Mouse (Mus musculus) stomach, embryonic 16.5 days (tissue): ENCODE measurements around the gene Pcbp4. TPM values are rescaled to one million over a fixed set of nuclear protein-coding genes. Genes with fewer than 3 reads are reported as not detected.

Source experiments
- ATAC-seq: fragments of 200-750 bp; cut with Nextera tagmentation; 2 replicates; pipeline ENCODE4 v1.8.0; 2017; ENCODE audit warnings: moderate number of reproducible peaks, moderate TSS enrichment; ENCODE audit not compliant: insufficient read depth, low FRiP score
- H3K27ac ChIP-seq: fragments of 300-500 bp; sonication (generic); 2 replicates; pipeline ENCODE4 v1.5.1; 2014; ENCODE audit warnings: low read length
- H3K27me3 ChIP-seq: fragments of 300-500 bp; sonication (generic); 2 replicates; pipeline ENCODE4 v1.6.1; 2014; ENCODE audit warnings: low read length, control low read depth, mixed read lengths; ENCODE audit not compliant: control insufficient read depth, insufficient read depth
- H3K36me3 ChIP-seq: fragments of 300-500 bp; sonication (generic); 2 replicates; pipeline ENCODE4 v1.6.1; 2014; ENCODE audit warnings: low read length; ENCODE audit not compliant: control insufficient read depth, insufficient read depth
- H3K4me1 ChIP-seq: fragments of 300-500 bp; sonication (generic); 2 replicates; pipeline ENCODE4 v1.6.1; 2014; ENCODE audit warnings: low read length, control low read depth, mixed read lengths; ENCODE audit not compliant: control insufficient read depth, insufficient read depth
- H3K4me2 ChIP-seq: fragments of 300-500 bp; sonication (generic); 2 replicates; pipeline ENCODE4 v1.6.1; 2014; ENCODE audit warnings: low read depth, low read length, mixed read lengths
- H3K4me3 ChIP-seq: fragments of 300-500 bp; sonication (generic); replicated peaks from 2 replicates; pipeline ENCODE4 v1.5.1; 2014; ENCODE audit warnings: mild to moderate bottlenecking, low read length
- H3K9ac ChIP-seq: fragments of 300-500 bp; sonication (generic); 2 replicates; pipeline ENCODE4 v1.6.1; 2014; ENCODE audit warnings: low read length
- H3K9me3 ChIP-seq: fragments of 300-500 bp; sonication (generic); replicated peaks from 2 replicates; pipeline ENCODE4 v1.6.1; 2016; ENCODE audit warnings: low read length, control low read depth; ENCODE audit not compliant: control insufficient read depth
- WGBS: fragments of 180-500 bp; shearing (Covaris S2); extraction: QIAGEN DNeasy Blood & Tissue Kit; methylation state at CpG from one replicate; pipeline ENCODE4 v1.1.7; 2014; 5-methylcytosine and 5-hydroxymethylcytosine counted together
- polyA plus RNA-seq: library from polyadenylated mRNA; unstranded; fragments of >200 nt; fragmentation: Nextera tagmentation; extraction: Ambion mirVana; gene quantifications from 2 replicates; pipeline ENCODE4 v1.2.1, GENCODE M21; 2015

The Pcbp4 gene
- polyA plus RNA-seq, 1 experiment from 2014 or later, result 39.4 TPM

DNA sequence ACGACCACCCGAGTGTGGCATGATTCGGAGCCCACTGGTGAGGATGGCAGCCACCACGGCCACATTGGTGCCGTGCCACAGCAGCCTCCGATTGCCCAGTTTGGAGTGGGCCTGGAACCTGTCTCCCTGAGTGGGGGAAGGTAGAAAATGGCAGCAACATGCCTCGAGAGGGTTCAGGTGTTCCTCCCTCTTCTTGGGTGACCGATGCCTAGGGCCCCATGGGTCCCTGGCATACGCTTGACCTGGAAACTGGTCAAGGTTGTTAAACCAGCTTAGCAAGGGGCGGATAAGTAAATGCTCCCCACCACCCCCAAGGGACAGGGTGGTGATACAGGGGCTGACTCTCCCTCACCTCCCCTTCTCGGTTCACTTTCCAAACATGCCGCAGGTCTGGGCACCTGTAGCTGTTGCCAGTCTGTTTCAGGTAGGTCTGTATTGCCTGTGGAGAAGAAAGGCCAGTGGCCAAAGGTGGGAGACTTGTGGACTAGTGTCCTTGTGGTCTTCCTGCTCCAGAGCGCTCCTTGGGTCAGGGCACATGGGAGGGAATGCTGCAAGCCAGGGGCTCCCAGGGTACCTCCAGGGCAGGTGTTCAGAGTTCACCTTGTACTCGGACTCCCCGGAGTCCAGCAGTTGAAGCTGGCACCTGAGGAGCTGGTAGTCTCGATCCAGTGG lies 20.1 kb downstream of the Pcbp4 start:
- WGBS, result 83% methylated on average over 16 of the region's 16 CpGs
- H3K4me2 ChIP-seq, result no peak overlapping the region
- no peak overlapping the region for H3K4me3 ChIP-seq
- no peak for ATAC-seq
- H3K36me3 ChIP-seq, result no peaks in the 10 kb centered on the region
- no peaks in the 10 kb centered on the region for H3K9me3 ChIP-seq
- no peak overlapping the region for H3K9ac ChIP-seq
- H3K27me3 ChIP-seq, result no peaks in the 10 kb centered on the region
- H3K4me1 ChIP-seq, result peaks cover 38% of the 10 kb centered on the region
- no peak overlapping the region for H3K27ac ChIP-seq

DNA sequence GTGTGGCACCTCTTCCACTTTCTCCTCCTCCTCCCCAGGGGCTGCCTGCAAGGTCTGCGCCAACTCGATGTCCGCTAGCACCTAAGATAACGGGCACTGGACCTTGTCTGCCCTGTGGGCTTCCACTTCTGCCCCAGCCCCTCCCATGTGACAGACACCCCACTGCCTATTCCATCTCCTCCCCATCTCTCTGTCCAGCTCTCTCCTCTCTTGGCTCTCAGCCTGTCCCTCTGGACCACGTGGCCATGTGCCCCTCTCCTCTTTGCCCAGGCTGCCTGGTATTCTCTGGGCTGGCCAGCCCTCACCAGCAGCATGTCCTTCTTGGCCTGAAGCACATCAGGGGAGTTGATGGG lies 20.6 kb downstream of the Pcbp4 start:
- no peak overlapping the region for H3K4me2 ChIP-seq
- WGBS, result 67% methylated on average over 5 of the region's 5 CpGs
- no peak overlapping the region; the same call in 1 of the 2 replicates for H3K9ac ChIP-seq

DNA sequence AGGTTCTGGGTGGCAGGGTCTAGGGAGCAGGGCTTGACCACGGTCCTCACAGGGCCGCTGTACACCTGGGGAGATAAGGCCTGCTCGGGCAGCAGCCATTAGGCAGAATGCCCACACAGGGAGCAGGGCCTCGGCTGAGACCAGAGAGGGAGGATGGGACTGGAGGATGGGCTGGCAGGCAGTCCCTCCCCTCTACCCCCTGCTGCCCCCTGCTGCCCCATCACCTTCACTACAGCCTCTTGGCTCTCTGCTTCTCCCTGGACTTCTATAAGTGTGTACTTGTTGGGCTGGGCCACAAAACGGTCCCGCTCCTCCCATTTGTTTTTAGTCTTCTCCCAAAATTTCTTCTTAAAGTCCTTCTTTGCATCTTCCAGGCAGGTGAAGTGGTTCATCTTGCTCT lies 21.4 kb downstream of the Pcbp4 start:
- peaks cover 40% of the 10 kb centered on the region for H3K4me1 ChIP-seq
- H3K27ac ChIP-seq, result no peak overlapping the region
- 5% methylated on average over 6 of the region's 6 CpGs for WGBS
- peak overlapping the region; percentile 55 for H3K9ac ChIP-seq
- no peaks in the 10 kb centered on the region for H3K9me3 ChIP-seq
- no peaks in the 10 kb centered on the region for H3K36me3 ChIP-seq
- H3K4me3 ChIP-seq, result no peak overlapping the region
- H3K27me3 ChIP-seq, result no peaks in the 10 kb centered on the region
- no peak for ATAC-seq
- H3K4me2 ChIP-seq, result 0 out of 2 replicates have a peak overlapping the region, but pooled peaks have one; percentile 5

More for the DNA sequence above, 20.6 kb downstream of the Pcbp4 start:
- H3K36me3 ChIP-seq, result no peaks in the 10 kb centered on the region
- H3K27me3 ChIP-seq, result no peaks in the 10 kb centered on the region
- H3K4me3 ChIP-seq, result no peak overlapping the region
- ATAC-seq, result no peak
- peaks cover 40% of the 10 kb centered on the region for H3K4me1 ChIP-seq
- H3K27ac ChIP-seq, result no peak overlapping the region
- H3K9me3 ChIP-seq, result no peaks in the 10 kb centered on the region

- peaks cover 40% of the 10 kb centered on the region for H3K4me1 ChIP-seq
Observed at GRCm38 (mm10) chr9:106475046-106475445, 22.0 kb downstream of the Pcbp4 start.

DNA sequence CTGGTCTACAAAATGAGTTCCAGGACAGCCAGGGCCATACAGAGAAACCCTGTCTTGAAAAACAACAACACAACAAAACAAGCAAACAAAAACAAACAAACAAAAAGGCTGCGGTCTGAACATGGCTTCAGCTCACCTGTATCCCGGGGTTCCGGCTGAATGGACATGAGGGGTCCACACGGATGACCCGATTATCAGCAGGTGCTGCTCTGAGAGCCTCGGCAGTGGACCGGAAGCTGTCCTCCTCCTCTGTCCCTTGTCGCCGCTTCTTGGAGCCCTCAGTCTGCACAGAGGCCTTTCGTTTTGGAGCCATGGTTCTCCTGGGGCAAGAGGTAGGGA lies 22.5 kb downstream of the Pcbp4 start, which contains the start of gene Rrp9:
Gene Rrp9 (plus strand): TSS at position 301 of the 339 bp plus-strand sequence.
- H3K4me2 ChIP-seq, result peak within 1 kb of the TSS; percentile 56
- H3K4me1 ChIP-seq, result peaks cover 40% of the 10 kb centered on the region

More at GRCm38 (mm10) chr9:106475046-106475445, 22.0 kb downstream of the Pcbp4 start:
- Histone ChIP-seq H3K27me3 (no peaks in the 10 kb centered on the region), H3K4me2 (peak overlapping the region; percentile 56; the same call in 1 of the 2 replicates), H3K4me3 (no peak overlapping the region), H3K27ac (no peak overlapping the region), H3K9ac (peak overlapping the region; percentile 55; the same call in 1 of the 2 replicates), H3K36me3 (no peaks in the 10 kb centered on the region), H3K9me3 (no peaks in the 10 kb centered on the region)
- WGBS, result 60% methylated on average over 7 of the region's 7 CpGs
- ATAC-seq, result no peak

GRCm38 (mm10) chr9:106476002-106476923 lies 23.2 kb downstream of the Pcbp4 start:
- H3K9me3 ChIP-seq, result no peaks in the 10 kb centered on the region
- no peaks in the 10 kb centered on the region for H3K27me3 ChIP-seq
- peak; percentile 54 for ATAC-seq
- WGBS, result 16% methylated on average over 16 of the region's 16 CpGs
- H3K9ac ChIP-seq, result peak overlapping the region; percentile 62
- H3K27ac ChIP-seq, result peak overlapping the region; percentile 82
- peak overlapping the region; percentile 56 for H3K4me2 ChIP-seq
- peaks cover 7% of the 10 kb centered on the region; the same call in 1 of the 2 replicates for H3K36me3 ChIP-seq
- peak overlapping the region; percentile 77 for H3K4me3 ChIP-seq
- peaks cover 40% of the 10 kb centered on the region for H3K4me1 ChIP-seq

More for the DNA sequence above, 22.5 kb downstream of the Pcbp4 start, which contains the start of gene Rrp9:
- peaks cover 4% of the 10 kb centered on the region; the same call in 1 of the 2 replicates for H3K36me3 ChIP-seq
- no peaks in the 10 kb centered on the region for H3K9me3 ChIP-seq
- 87% methylated on average over 10 of the region's 10 CpGs for WGBS
- peak within 1 kb of the TSS; percentile 82 for H3K27ac ChIP-seq
- no peaks in the 10 kb centered on the region for H3K27me3 ChIP-seq
- H3K9ac ChIP-seq, result peak within 1 kb of the TSS; percentile 62
- no peak for ATAC-seq
- peak within 1 kb of the TSS; percentile 77 for H3K4me3 ChIP-seq

DNA sequence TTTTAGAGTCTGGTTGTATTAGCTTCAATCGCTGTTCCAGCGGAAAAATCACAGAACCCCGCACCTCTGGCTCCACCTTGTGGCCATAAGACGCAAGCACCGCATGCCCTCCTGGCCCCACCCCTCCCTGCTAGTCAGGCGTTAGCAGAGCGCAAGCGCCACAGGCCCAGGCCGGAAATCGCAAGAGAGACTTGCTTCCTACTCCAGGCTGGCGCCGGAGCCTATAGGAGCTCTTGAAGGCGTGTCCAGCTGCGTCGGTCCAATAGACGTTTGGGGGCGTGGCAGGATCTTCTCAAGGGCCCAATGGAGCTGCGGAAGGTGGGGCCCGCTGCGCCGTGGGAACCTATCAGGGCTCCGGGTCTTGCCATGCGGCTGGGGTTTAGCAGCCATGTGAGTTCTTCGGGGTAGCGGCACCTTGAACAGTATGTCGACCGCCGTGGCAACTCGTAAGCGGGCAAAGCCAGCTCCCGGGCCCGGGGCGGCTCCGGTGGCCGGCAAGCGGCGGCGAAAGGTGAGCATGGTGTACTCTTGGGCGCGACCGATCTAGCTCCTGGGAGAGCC lies 23.9 kb downstream of the Pcbp4 start, which contains the start of gene Parp3:
Gene Parp3 (minus strand): TSS at position 26 of the 561 bp plus-strand sequence.
- Histone ChIP-seq H3K9ac (peak within 1 kb of the TSS; percentile 72), H3K27ac (peak within 1 kb of the TSS; percentile 82), H3K27me3 (no peaks in the 10 kb centered on the region), H3K4me2 (peak within 1 kb of the TSS; percentile 97), H3K4me3 (peak within 1 kb of the TSS; percentile 77), H3K36me3 (peaks cover 7% of the 10 kb centered on the region; the same call in 1 of the 2 replicates), H3K9me3 (no peaks in the 10 kb centered on the region), H3K4me1 (peaks cover 36% of the 10 kb centered on the region)
- ATAC-seq, result peak; percentile 97
- under 1% methylated on average over 41 of the region's 41 CpGs for WGBS

GRCm38 (mm10) chr9:106477649-106478048 lies 24.6 kb downstream of the Pcbp4 start:
- ATAC-seq, result no peak
- H3K9ac ChIP-seq, result peak overlapping the region; percentile 72
- H3K4me3 ChIP-seq, result peak overlapping the region; percentile 77
- no peaks in the 10 kb centered on the region for H3K27me3 ChIP-seq
- WGBS, result 1% methylated on average over 16 of the region's 16 CpGs
- no peak overlapping the region for H3K27ac ChIP-seq
- H3K36me3 ChIP-seq, result peaks cover 7% of the 10 kb centered on the region; the same call in 1 of the 2 replicates
- peaks cover 36% of the 10 kb centered on the region for H3K4me1 ChIP-seq
- H3K9me3 ChIP-seq, result no peaks in the 10 kb centered on the region
- peak overlapping the region; percentile 97 for H3K4me2 ChIP-seq
